Mouse (Mus musculus) megakaryocyte, adult 5-6 weeks (primary cell): ENCODE results near the gene Dusp5. TPM values are rescaled to one million over a fixed set of nuclear protein-coding genes. Genes with fewer than 3 reads are reported as not detected.

Experiments used
- ATAC-seq: 2 replicates; pipeline ENCODE4 v1.8.0; 2016; ENCODE audit warnings: mild to moderate bottlenecking, inconsistent platforms; ENCODE audit not compliant: poor library complexity, severe bottlenecking
- total RNA-seq, 2 experiments: library from RNA; stranded (forward) in 1 of 2; stranded (reverse) in 1 of 2; fragments of 153-499, 151-499 nt in 1 of 2; fragments of 221-1000, 200-1000 nt in 1 of 2; gene quantifications; 2 replicates each; pipeline versions ENCODE4 v1.2.3 to v1.2.4; 2015 to 2017

Dusp5 gene
- total RNA-seq, 2 experiments from 2014 or later, result 5.0 to 6.4 TPM

- ATAC-seq, result peak; percentile 73
Measured at GRCm38 (mm10) chr19:53538796-53539195, 9.9 kb downstream of the Dusp5 start.

- no peak for ATAC-seq
Measured at GRCm38 (mm10) chr19:53539296-53539695, 10.4 kb downstream of the Dusp5 start.

- ATAC-seq, result no peak
Measured at GRCm38 (mm10) chr19:53543602-53544001, 14.7 kb downstream of the Dusp5 start.

- peak; percentile 52 for ATAC-seq
Measured at GRCm38 (mm10) chr19:53544923-53545561, 16.1 kb downstream of the Dusp5 start.

- peak; percentile 64 for ATAC-seq
Measured at GRCm38 (mm10) chr19:53547597-53547996, 18.7 kb downstream of the Dusp5 start.

- no peak for ATAC-seq
Measured at GRCm38 (mm10) chr19:53550972-53551371, 22.1 kb downstream of the Dusp5 start.

- ATAC-seq, result no peak
Measured at GRCm38 (mm10) chr19:53552216-53552786, 23.4 kb downstream of the Dusp5 start.

- ATAC-seq, result no peak
Measured at GRCm38 (mm10) chr19:53552795-53553194, 23.9 kb downstream of the Dusp5 start.

GRCm38 (mm10) chr19:53554402-53554801, 25.5 kb downstream of the Dusp5 start:
- no peak for ATAC-seq

- no peak for ATAC-seq
Measured at GRCm38 (mm10) chr19:53554981-53555616, 26.2 kb downstream of the Dusp5 start.

GRCm38 (mm10) chr19:53556841-53557240, 27.9 kb downstream of the Dusp5 start:
- ATAC-seq, result no peak

- peak; percentile 49; the same call in 1 of the 2 replicates for ATAC-seq
Measured at GRCm38 (mm10) chr19:53557267-53557936, 28.5 kb downstream of the Dusp5 start.

GRCm38 (mm10) chr19:53560436-53560835, 31.5 kb downstream of the Dusp5 start:
- no peak for ATAC-seq

GRCm38 (mm10) chr19:53564174-53564573, 35.3 kb downstream of the Dusp5 start:
- peak; percentile 33; the same call in 1 of the 2 replicates for ATAC-seq

GRCm38 (mm10) chr19:53565565-53566277, 36.8 kb downstream of the Dusp5 start:
- ATAC-seq, result peak; percentile 57

- ATAC-seq, result 0 out of 2 replicates have a peak, but pooled peaks have one; percentile 24
Measured at GRCm38 (mm10) chr19:53567864-53568263, 39.0 kb downstream of the Dusp5 start.

- ATAC-seq, result no peak
Measured at GRCm38 (mm10) chr19:53568553-53568952, 39.6 kb downstream of the Dusp5 start.

GRCm38 (mm10) chr19:53571056-53571455, 42.1 kb downstream of the Dusp5 start:
- ATAC-seq, result no peak

- peak; percentile 40; the same call in 1 of the 2 replicates for ATAC-seq
Measured at GRCm38 (mm10) chr19:53571501-53572428, 42.9 kb downstream of the Dusp5 start.

- ATAC-seq, result no peak
Measured at GRCm38 (mm10) chr19:53572607-53573006, 43.7 kb downstream of the Dusp5 start.
